Mouse (Mus musculus): ENCODE data around the gene Ttc21a. TPM values are rescaled to one million over a fixed set of nuclear protein-coding genes. Genes with fewer than 3 reads are reported as not detected.

Ttc21a gene
- total and polyA plus RNA-seq, 3 experiments, result 0.01 TPM; not detected in 2

DNA sequence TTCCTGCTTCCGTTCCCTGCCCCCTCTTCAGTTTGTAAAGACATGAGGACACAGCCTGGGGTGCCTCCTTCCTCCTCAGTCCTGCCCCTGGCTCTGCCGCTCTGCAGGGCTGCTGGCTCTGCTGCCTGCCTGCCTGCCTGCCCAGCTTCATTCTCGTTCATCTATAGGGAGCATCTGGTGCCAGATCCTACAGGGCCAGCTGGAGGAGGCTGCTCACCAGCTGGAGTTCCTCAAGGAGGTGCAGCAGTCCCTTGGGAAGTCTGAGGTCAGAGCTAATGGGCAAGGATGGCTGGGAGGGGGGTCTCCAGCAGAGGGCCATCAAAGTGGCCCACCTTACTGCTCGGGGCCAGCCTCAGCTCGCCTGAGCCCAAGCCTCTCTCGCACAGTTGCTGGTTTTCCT is 13.0 kb downstream of the Ttc21a start:
- H3K79me2 ChIP-seq (ENCODE audit: control insufficient read depth, insufficient read depth, low read length, poor library complexity), result no peaks in the 10 kb centered on the region
- peaks cover 0 to 1% of the 10 kb centered on the region in 2 experiments; a peak in 2 of 4 replicates for H3K27me3 ChIP-seq (ENCODE audit: control insufficient read depth in 1 of 2, insufficient read depth in 2 of 2, low read length in 2 of 2)
- no peaks in the 10 kb centered on the region for H3K4me1 ChIP-seq (ENCODE audit: control insufficient read depth in 1 of 2, insufficient read depth in 2 of 2, low read length in 2 of 2)
- H3K9me3 ChIP-seq (replicated peaks; ENCODE audit: insufficient read depth, low read length), result no peaks in the 10 kb centered on the region
- TF ChIP-seq MAZ (IDR thresholded peaks at IDR 0.05; ENCODE audit: low read depth, low read length) (no peak), ZNF384 (IDR thresholded peaks at IDR 0.05; ENCODE audit: low read depth, low read length) (no peak), MAX (IDR thresholded peaks at IDR 0.05; ENCODE audit: low read length) (no peak), CTCF (IDR thresholded peaks at IDR 0.05 in 2 of 3, conservative IDR thresholded peaks at IDR 0.05 in 1 of 3; ENCODE audit: control insufficient read depth in 1 of 3, insufficient read depth in 1 of 3, low read depth in 2 of 3, low read length in 3 of 3, poor library complexity in 1 of 3, severe bottlenecking in 1 of 3) (no peak), MXI1 (IDR thresholded peaks at IDR 0.05; ENCODE audit: low read depth, low read length) (no peak), CHD2 (IDR thresholded peaks at IDR 0.05; ENCODE audit: low read length) (no peak), NRF1 (IDR thresholded peaks at IDR 0.05; ENCODE audit: insufficient read depth, low read depth, low read length, poor library complexity, severe bottlenecking) (no peak), ZMIZ1 (IDR thresholded peaks at IDR 0.05; ENCODE audit: low read depth, low read length) (no peak), TAL1 (IDR thresholded peaks at IDR 0.05; ENCODE audit: low read length) (no peak), BHLHE40 (IDR thresholded peaks at IDR 0.05; ENCODE audit: borderline replicate concordance, low read depth, low read length) (no peak)
- no peak overlapping the region for H3K9ac ChIP-seq (ENCODE audit: control insufficient read depth, low read depth, low read length, poor library complexity, severe bottlenecking)
- no peaks in the 10 kb centered on the region for H3K36me3 ChIP-seq (ENCODE audit: control insufficient read depth in 1 of 2, insufficient read depth in 2 of 2, low read length in 2 of 2)
- no peak overlapping the region for H3K4me3 ChIP-seq (ENCODE audit: control insufficient read depth in 1 of 2, insufficient read depth in 1 of 2, low read depth in 2 of 2, low read length in 2 of 2)
- no peak overlapping the region for H3K27ac ChIP-seq (ENCODE audit: control insufficient read depth, low read depth, low read length)
- no peak for DNase-seq (ENCODE audit: low read depth, low spot score)

DNA sequence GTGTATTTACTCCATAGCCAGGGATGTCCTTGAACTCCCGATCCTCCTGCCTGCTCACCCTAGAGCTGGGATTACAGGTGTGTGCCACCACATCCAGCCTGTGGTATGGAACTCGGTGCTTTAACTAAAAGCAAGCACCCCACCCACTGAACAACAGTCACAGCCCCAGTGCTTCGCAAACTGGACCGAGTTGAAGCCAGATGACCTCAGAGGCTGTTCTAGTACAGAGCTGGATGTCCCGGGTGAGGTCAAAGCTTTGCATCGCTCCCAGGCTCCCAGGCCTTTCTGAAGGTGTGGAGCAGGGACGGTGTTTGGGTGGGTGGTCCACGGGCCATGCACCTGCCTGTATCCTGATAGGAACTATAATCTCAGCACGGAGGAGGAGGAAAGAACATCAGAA is 14.0 kb downstream of the Ttc21a start:
- DNase-seq (ENCODE audit: low read depth, low spot score), result no peak
- no peaks in the 10 kb centered on the region for H3K4me1 ChIP-seq (ENCODE audit: control insufficient read depth in 1 of 2, insufficient read depth in 2 of 2, low read length in 2 of 2)

DNA sequence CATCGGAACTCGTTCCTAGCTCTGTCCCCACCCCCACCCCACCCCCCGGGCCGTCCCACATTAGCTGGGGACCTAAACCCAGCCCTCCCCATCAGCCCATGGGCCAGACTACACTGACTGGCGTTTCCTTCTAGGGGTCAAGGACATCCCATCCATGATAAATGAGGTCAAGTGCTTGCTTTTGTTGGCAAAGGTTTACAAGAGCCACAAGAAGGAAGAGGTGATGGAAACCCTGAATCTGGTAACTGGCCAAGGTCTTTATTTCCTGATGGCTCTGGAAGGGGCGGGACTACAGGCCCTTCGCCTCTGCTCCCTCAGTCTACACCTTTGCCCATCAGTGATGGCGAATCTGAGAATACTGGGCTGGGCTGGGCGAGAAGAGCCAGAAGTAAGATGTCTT is 21.4 kb downstream of the Ttc21a start:
- Histone ChIP-seq H3K79me2 (ENCODE audit: control insufficient read depth, insufficient read depth, low read length, poor library complexity) (no peaks in the 10 kb centered on the region), H3K9ac (ENCODE audit: control insufficient read depth, low read depth, low read length, poor library complexity, severe bottlenecking) (no peak overlapping the region), H3K4me3 (ENCODE audit: control insufficient read depth in 1 of 2, insufficient read depth in 1 of 2, low read depth in 2 of 2, low read length in 2 of 2) (no peak overlapping the region), H3K4me1 (ENCODE audit: control insufficient read depth in 1 of 2, insufficient read depth in 2 of 2, low read length in 2 of 2) (peaks cover 2 to 10% of the 10 kb centered on the region in 2 experiments; a peak in 2 of 4 replicates), H3K27me3 (ENCODE audit: control insufficient read depth in 1 of 2, insufficient read depth in 2 of 2, low read length in 2 of 2) (peaks cover 0 to 1% of the 10 kb centered on the region in 2 experiments; a peak in 1 of 4 replicates), H3K9me3 (replicated peaks; ENCODE audit: insufficient read depth, low read length) (no peaks in the 10 kb centered on the region), H3K36me3 (ENCODE audit: control insufficient read depth in 1 of 2, insufficient read depth in 2 of 2, low read length in 2 of 2) (no peaks in the 10 kb centered on the region), H3K27ac (ENCODE audit: control insufficient read depth, low read depth, low read length) (no peak overlapping the region)
- TF ChIP-seq MXI1 (IDR thresholded peaks at IDR 0.05; ENCODE audit: low read depth, low read length) (no peak), ZC3H11A (IDR thresholded peaks at IDR 0.05; ENCODE audit: low read depth, low read length) (no peak)
- no peak for DNase-seq (ENCODE audit: low read depth, low spot score)

More for the DNA sequence above, 14.0 kb downstream of the Ttc21a start:
- peaks cover 0 to 1% of the 10 kb centered on the region in 2 experiments; a peak in 2 of 4 replicates for H3K27me3 ChIP-seq (ENCODE audit: control insufficient read depth in 1 of 2, insufficient read depth in 2 of 2, low read length in 2 of 2)
- TF ChIP-seq TCF12 (IDR thresholded peaks at IDR 0.05; ENCODE audit: low read depth, low read length) (no peak), USF1 (IDR thresholded peaks at IDR 0.05; ENCODE audit: low read depth, low read length) (no peak), SIN3A (IDR thresholded peaks at IDR 0.05; ENCODE audit: low read length) (no peak), POLR2AphosphoS2 (IDR thresholded peaks at IDR 0.05; ENCODE audit: low read length) (no peak), ZMIZ1 (IDR thresholded peaks at IDR 0.05; ENCODE audit: low read depth, low read length) (no peak), NRF1 (IDR thresholded peaks at IDR 0.05; ENCODE audit: insufficient read depth, low read depth, low read length, poor library complexity, severe bottlenecking) (no peak), KAT2A (conservative IDR thresholded peaks at IDR 0.05; ENCODE audit: low read depth, low read length) (no peak), MAZ (IDR thresholded peaks at IDR 0.05; ENCODE audit: low read depth, low read length) (no peak), E2F4 (IDR thresholded peaks at IDR 0.05; ENCODE audit: borderline replicate concordance, low read depth, low read length) (no peak), ZC3H11A (IDR thresholded peaks at IDR 0.05; ENCODE audit: low read depth, low read length) (no peak), TAL1 (IDR thresholded peaks at IDR 0.05; ENCODE audit: low read length) (no peak), GABPA (IDR thresholded peaks at IDR 0.05; ENCODE audit: low read depth, low read length) (no peak), ZNF384 (IDR thresholded peaks at IDR 0.05; ENCODE audit: low read depth, low read length) (no peak), MYC (IDR thresholded peaks at IDR 0.05; ENCODE audit: low read depth, low read length) (no peak), CHD1 (IDR thresholded peaks at IDR 0.05; ENCODE audit: low read depth, low read length) (no peak)
- no peaks in the 10 kb centered on the region for H3K36me3 ChIP-seq (ENCODE audit: control insufficient read depth in 1 of 2, insufficient read depth in 2 of 2, low read length in 2 of 2)
- no peaks in the 10 kb centered on the region for H3K79me2 ChIP-seq (ENCODE audit: control insufficient read depth, insufficient read depth, low read length, poor library complexity)
- no peak overlapping the region for H3K27ac ChIP-seq (ENCODE audit: control insufficient read depth, low read depth, low read length)
- no peak overlapping the region for H3K9ac ChIP-seq (ENCODE audit: control insufficient read depth, low read depth, low read length, poor library complexity, severe bottlenecking)
- H3K4me3 ChIP-seq (ENCODE audit: control insufficient read depth in 1 of 2, insufficient read depth in 1 of 2, low read depth in 2 of 2, low read length in 2 of 2), result no peak overlapping the region
- H3K9me3 ChIP-seq (replicated peaks; ENCODE audit: insufficient read depth, low read length), result no peaks in the 10 kb centered on the region
